Mouse (Mus musculus): ENCODE data around the gene Mef2d. TPM values are rescaled to one million over a fixed set of nuclear protein-coding genes. Genes with fewer than 3 reads are reported as not detected.

Gene Mef2d
- polyA plus RNA-seq, 2 experiments, result 6.4 to 10.3 TPM

- TF ChIP-seq EP300 (IDR thresholded peaks at IDR 0.05; ENCODE audit: low read depth) (no peak), CTCF (IDR thresholded peaks at IDR 0.05; ENCODE audit: low read depth) (no peak)
- Histone ChIP-seq H3K9me3 (ENCODE audit: control insufficient read depth, low read length) (no peaks in the 10 kb centered on the region), H3K4me1 (replicated peaks; ENCODE audit: control insufficient read depth in 2 of 2, insufficient read depth in 2 of 2, low read length in 1 of 2) (peaks cover 64 to 72% of the 10 kb centered on the region in 2 experiments), H3K4me2 (ENCODE audit: low read depth) (peak overlapping the region; percentile 78), H3K36me3 (replicated peaks; ENCODE audit: control insufficient read depth, insufficient read depth, low read depth) (no peaks in the 10 kb centered on the region), H3K27me3 (ENCODE audit: control insufficient read depth, insufficient read depth, low read length) (no peaks in the 10 kb centered on the region), H3K4me3 (ENCODE audit: insufficient read depth in 1 of 2, low read depth in 2 of 2, low read length in 2 of 2) (no peak overlapping the region), H3K9ac (replicated peaks) (no peak overlapping the region), H3K27ac (peak overlapping the region; percentile 17)
- DNase-seq (ENCODE audit: low read depth in 3 of 3, low spot score in 3 of 3), result no peak
- 27% methylated on average over 5 of the region's 5 CpGs for WGBS (ENCODE audit: insufficient replicate concordance)
- ATAC-seq (ENCODE audit: insufficient read depth), result no peak
Measured at GRCm38 (mm10) chr3:88145952-88146351, 3.8 kb downstream of the Mef2d start.

GRCm38 (mm10) chr3:88146376-88147112 is 4.4 kb downstream of the Mef2d start:
- no peak for DNase-seq (ENCODE audit: low read depth in 3 of 3, low spot score in 3 of 3)
- 22% methylated on average over 5 of the region's 5 CpGs for WGBS (ENCODE audit: insufficient replicate concordance)
- Histone ChIP-seq H3K27me3 (ENCODE audit: control insufficient read depth, insufficient read depth, low read length) (no peaks in the 10 kb centered on the region), H3K4me2 (ENCODE audit: low read depth) (peak overlapping the region; percentile 78), H3K9me3 (ENCODE audit: control insufficient read depth, low read length) (no peaks in the 10 kb centered on the region), H3K4me1 (replicated peaks; ENCODE audit: control insufficient read depth in 2 of 2, insufficient read depth in 2 of 2, low read length in 1 of 2) (peaks cover 59 to 66% of the 10 kb centered on the region in 2 experiments), H3K9ac (replicated peaks) (0 out of 2 replicates have a peak overlapping the region, but pooled peaks have one; percentile 19), H3K36me3 (replicated peaks; ENCODE audit: control insufficient read depth, insufficient read depth, low read depth) (no peaks in the 10 kb centered on the region), H3K27ac (no peak overlapping the region; the same call in 1 of the 2 replicates), H3K4me3 (ENCODE audit: insufficient read depth in 1 of 2, low read depth in 2 of 2, low read length in 2 of 2) (no peak overlapping the region)
- ATAC-seq (ENCODE audit: insufficient read depth), result no peak
- TF ChIP-seq CTCF (IDR thresholded peaks at IDR 0.05; ENCODE audit: low read depth), result no peak
- TF ChIP-seq EP300 (IDR thresholded peaks at IDR 0.05; ENCODE audit: low read depth), result no peak

GRCm38 (mm10) chr3:88147444-88147843 is 5.3 kb downstream of the Mef2d start:
- no peak overlapping the region; the same call in 1 of the 2 replicates for H3K4me2 ChIP-seq (ENCODE audit: low read depth)
- 40% methylated on average over 2 of the region's 2 CpGs for WGBS (ENCODE audit: insufficient replicate concordance)

GRCm38 (mm10) chr3:88147866-88148265 is 5.7 kb downstream of the Mef2d start:
- WGBS (ENCODE audit: insufficient replicate concordance), result 78% methylated on average over 1 of the region's 1 CpGs
- Histone ChIP-seq H3K27me3 (ENCODE audit: control insufficient read depth, insufficient read depth, low read length) (no peaks in the 10 kb centered on the region), H3K4me2 (ENCODE audit: low read depth) (no peak overlapping the region), H3K9ac (replicated peaks) (no peak overlapping the region), H3K9me3 (ENCODE audit: control insufficient read depth, low read length) (no peaks in the 10 kb centered on the region), H3K27ac (no peak overlapping the region; the same call in 1 of the 2 replicates), H3K4me1 (replicated peaks; ENCODE audit: control insufficient read depth in 2 of 2, insufficient read depth in 2 of 2, low read length in 1 of 2) (peaks cover 57 to 65% of the 10 kb centered on the region in 2 experiments), H3K36me3 (replicated peaks; ENCODE audit: control insufficient read depth, insufficient read depth, low read depth) (no peaks in the 10 kb centered on the region), H3K4me3 (ENCODE audit: insufficient read depth in 1 of 2, low read depth in 2 of 2, low read length in 2 of 2) (no peak overlapping the region)
- DNase-seq (ENCODE audit: low read depth in 3 of 3, low spot score in 3 of 3) (no peak), ATAC-seq (ENCODE audit: insufficient read depth) (no peak)
- TF ChIP-seq CTCF (IDR thresholded peaks at IDR 0.05; ENCODE audit: low read depth) (no peak), EP300 (IDR thresholded peaks at IDR 0.05; ENCODE audit: low read depth) (no peak)

More at GRCm38 (mm10) chr3:88147444-88147843, 5.3 kb downstream of the Mef2d start:
- no peak for DNase-seq (ENCODE audit: low read depth in 3 of 3, low spot score in 3 of 3)
- no peaks in the 10 kb centered on the region for H3K9me3 ChIP-seq (ENCODE audit: control insufficient read depth, low read length)
- H3K4me3 ChIP-seq (ENCODE audit: insufficient read depth in 1 of 2, low read depth in 2 of 2, low read length in 2 of 2), result no peak overlapping the region
- H3K4me1 ChIP-seq (replicated peaks; ENCODE audit: control insufficient read depth in 2 of 2, insufficient read depth in 2 of 2, low read length in 1 of 2), result peaks cover 57 to 65% of the 10 kb centered on the region in 2 experiments
- no peak overlapping the region for H3K27ac ChIP-seq
- H3K36me3 ChIP-seq (replicated peaks; ENCODE audit: control insufficient read depth, insufficient read depth, low read depth), result no peaks in the 10 kb centered on the region
- no peak for TF ChIP-seq CTCF (IDR thresholded peaks at IDR 0.05; ENCODE audit: low read depth)
- no peak for TF ChIP-seq EP300 (IDR thresholded peaks at IDR 0.05; ENCODE audit: low read depth)
- no peak overlapping the region for H3K9ac ChIP-seq (replicated peaks)
- H3K27me3 ChIP-seq (ENCODE audit: control insufficient read depth, insufficient read depth, low read length), result no peaks in the 10 kb centered on the region
- no peak for ATAC-seq (ENCODE audit: insufficient read depth)

GRCm38 (mm10) chr3:88148354-88148753 is 6.2 kb downstream of the Mef2d start:
- DNase-seq (ENCODE audit: low read depth in 3 of 3, low spot score in 3 of 3), result no peak
- H3K4me2 ChIP-seq (ENCODE audit: low read depth), result no peak overlapping the region
- no peak overlapping the region for H3K9ac ChIP-seq (replicated peaks)
- no peak for TF ChIP-seq EP300 (IDR thresholded peaks at IDR 0.05; ENCODE audit: low read depth)
- TF ChIP-seq CTCF (IDR thresholded peaks at IDR 0.05; ENCODE audit: low read depth), result no peak
- peaks cover 57 to 65% of the 10 kb centered on the region in 2 experiments for H3K4me1 ChIP-seq (replicated peaks; ENCODE audit: control insufficient read depth in 2 of 2, insufficient read depth in 2 of 2, low read length in 1 of 2)
- H3K9me3 ChIP-seq (ENCODE audit: control insufficient read depth, low read length), result no peaks in the 10 kb centered on the region
- peak overlapping the region; percentile 25 for H3K27ac ChIP-seq
- no peaks in the 10 kb centered on the region for H3K36me3 ChIP-seq (replicated peaks; ENCODE audit: control insufficient read depth, insufficient read depth, low read depth)
- no peak overlapping the region for H3K4me3 ChIP-seq (ENCODE audit: insufficient read depth in 1 of 2, low read depth in 2 of 2, low read length in 2 of 2)
- no peak for ATAC-seq (ENCODE audit: insufficient read depth)
- no peaks in the 10 kb centered on the region for H3K27me3 ChIP-seq (ENCODE audit: control insufficient read depth, insufficient read depth, low read length)
- WGBS (ENCODE audit: insufficient replicate concordance), result 53% methylated on average over 5 of the region's 5 CpGs

Measured in liver, embryonic 14.5 days (tissue).